Mouse (Mus musculus) retina, postnatal 7 days (tissue): ENCODE results near the gene Erg.

ENCODE experiments used
- DNase-seq: peaks from one replicate; pipeline ENCODE4 v3.0.0-alpha.2; 2012; ENCODE audit warnings: low read depth, low spot score

Erg gene

DNA sequence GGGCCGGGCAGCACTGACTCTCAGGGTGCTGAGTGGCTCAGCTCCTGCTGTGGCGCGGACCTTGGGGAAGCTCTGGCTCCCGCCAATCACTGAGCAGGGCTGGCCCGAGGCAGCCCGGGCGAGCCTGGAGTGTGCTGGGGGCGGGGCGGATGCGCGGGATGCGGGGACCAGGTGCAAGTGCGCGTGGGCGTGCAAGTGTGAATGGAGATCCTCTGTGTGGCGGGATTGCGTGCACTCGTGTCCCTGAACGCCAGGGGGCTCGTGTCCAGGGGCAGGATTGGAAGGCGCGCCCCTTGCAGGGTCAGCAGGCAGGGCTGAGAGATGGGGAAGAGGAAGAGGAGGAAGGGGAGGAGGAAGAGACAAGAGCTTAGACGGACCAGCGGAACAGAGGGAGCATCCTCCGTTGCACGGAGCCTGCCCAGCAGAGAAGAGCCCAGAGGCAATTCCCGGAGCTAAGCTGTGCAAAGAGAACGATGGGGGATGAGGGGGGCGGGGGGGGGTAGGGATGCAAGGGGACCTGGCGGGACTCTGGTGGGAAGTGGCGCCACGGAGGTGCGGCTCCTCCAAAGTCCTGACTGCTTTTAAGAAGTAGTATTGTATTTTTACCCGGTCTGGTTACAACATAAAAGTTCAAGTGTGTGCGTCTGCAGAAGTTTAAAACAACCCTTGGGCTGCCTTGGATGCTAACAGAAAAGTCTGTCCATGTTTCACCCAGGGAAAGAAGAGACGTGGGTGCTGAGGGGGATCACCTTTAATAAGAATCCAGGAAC lies 667 bp downstream of the Erg start:
- peak; percentile 11 for DNase-seq

DNA sequence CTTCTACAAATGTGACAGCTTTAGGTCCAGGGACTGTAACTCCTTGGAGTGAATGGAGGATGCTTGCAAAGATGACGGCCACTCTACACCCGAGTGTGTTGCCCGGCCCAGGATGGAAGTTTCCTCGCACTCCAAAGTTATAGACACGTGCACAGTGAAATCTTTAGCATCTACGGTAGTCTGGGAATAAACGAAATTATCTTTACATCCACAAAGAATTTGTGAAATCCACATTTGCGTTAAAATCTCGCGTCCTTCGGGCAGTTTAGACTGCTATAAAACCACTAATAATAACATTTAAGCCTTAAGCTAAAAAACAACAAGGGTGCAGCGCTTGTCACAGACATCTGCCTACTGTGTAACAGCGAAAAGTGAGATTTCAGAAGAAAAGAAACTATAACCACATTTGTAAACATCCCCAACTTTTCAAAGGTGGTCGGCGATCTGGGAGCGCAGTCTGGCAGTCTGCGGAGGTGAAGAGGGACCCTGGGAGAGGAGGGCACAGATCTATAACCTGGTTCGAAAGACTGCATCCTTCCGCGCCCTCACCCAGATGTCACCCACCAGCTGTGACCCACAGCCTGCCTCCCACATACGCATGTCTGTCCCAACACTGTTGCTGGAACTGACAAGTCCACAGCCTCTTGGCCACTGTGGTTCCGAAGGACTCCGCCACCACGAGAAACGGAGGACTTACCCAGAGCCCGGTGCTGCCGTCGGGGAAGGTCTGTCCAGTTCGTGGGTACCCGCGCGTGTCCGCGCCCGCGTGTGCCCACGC lies 1.5 kb downstream of the Erg start:
- DNase-seq = no peak

DNA sequence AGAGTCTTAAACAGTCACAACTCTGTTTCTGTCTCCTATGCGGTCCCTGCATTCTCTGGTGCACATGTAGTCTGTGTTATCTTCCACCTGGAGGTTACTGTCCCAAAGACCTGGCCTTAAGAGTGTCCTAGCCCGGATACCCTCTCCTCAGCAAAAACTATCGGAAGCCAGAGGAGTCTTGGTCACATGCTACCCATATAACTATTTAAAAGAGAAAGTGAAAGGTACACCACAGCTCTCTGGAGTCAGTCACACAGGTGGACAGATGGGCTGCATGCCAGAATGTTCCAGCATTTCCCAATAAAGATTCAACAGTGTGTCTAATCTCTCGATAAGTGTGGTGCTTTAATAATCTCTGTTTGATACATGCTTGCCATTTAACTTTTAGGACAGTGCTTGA lies 7.1 kb downstream of the Erg start:
- no peak for DNase-seq

DNA sequence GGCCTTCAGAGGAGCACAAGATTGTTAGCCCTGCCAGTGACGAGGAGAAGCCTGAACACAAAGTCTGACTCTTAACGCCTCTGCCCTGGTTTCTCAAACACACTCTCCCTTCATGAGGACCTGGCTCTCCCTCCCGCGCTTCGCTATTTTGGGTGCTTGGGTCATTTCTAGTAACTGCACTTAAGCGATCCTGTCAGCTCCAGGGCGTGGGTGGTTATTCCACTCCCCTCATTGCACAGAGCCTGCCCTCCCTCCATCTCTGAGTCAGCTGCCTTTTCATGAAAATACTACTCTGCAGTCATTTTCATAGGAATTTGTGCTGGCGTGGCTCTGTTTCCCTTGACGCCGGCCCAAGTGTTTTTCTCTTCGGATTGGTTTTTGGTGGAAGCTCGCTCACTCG lies 13.2 kb downstream of the Erg start:
- DNase-seq = no peak

DNA sequence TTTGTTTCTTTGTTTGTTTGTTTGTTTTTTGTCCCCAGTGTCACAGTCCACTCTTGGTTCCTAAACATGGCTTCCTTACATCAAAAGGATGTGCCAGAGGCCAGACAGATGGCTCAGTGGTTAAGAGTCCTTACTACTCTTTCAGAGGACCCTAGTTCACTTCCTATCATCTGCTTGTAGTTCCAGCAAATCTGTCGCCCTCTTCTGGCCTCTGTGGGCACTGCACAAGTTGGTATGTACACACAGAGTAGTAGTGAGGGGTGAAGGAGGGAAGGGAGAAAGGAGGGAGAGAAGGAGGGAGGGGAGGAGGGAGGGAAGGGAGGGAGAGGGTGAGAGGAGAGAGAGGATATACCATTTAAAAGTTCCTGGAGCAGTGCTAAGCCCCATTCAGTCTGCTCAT lies 15.8 kb downstream of the Erg start:
- no peak for DNase-seq

DNA sequence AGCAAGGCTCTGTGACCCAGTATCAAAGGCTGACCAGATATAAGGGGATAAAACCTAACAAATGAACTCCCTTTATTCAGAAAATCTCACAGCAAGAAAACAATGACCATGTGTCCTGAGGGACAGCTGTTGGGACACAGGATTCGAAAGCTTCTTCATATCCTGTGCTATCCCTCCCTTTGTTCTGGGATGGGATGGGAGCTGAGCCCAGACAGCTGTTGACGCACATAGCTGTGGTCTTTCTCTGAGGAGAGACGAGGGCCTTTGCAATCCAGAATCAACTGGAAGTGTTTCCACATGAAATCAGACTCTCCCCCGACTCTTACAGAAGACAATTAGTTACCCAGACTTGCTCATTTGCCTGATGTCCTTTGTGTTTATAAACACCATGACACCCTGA lies 29.6 kb downstream of the Erg start:
- no peak for DNase-seq

DNA sequence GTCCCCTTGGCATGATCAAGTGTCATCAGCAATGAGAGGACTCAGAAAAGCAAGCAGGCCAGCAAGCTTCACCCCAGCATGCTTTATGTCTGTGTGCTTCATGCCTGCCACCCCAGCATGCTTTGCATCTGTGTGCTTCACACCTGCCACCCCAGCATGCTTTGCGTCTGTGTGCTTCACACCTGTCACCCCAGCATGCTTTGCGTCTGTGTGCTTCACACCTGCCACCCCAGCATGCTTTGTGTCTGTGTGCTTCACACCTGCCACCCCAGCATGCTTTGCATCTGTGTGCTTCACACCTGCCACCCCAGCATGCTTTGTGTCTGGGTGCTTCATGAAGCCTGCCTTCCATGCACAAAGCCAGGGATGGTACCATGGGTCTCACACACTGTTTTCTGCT lies 33.3 kb downstream of the Erg start:
- DNase-seq = no peak

DNA sequence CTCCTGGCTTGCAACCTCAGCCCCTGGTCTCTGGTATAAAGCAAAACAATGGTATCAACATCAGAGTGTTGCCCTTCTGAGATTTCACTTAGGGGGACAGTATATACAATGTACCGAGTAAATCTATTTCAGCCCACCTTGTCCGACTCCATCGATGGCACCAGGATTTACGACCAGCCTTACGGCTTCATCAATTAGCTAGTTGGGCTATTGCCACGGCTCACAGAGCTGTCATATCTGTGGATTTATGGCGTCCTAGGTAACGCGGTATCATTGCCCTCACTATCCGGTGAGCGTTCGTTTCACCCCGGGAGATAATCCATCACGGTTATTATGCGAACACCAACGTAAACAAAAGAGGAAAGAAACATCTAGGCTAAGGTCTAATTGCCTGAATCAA lies 33.9 kb downstream of the Erg start:
- no peak for DNase-seq

DNA sequence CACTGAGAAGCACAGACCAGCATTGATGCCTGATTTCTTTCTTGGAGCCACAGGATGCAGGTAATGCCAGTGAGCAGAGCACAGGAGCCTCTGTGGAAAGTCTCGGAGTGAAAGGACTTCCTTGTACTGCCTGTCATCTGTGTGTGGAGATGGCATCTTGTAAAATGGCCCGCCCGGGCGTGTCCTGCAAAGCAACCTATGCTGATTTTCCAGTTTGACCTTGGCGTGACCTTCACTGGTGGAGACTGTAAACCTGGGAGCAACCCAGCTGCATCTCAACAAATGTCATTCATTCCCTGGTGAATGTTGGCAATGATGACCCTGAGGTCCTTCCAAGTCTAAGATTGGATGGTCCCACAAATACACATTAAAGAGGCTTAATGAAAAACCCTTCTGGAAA lies 35.9 kb downstream of the Erg start:
- DNase-seq = no peak

DNA sequence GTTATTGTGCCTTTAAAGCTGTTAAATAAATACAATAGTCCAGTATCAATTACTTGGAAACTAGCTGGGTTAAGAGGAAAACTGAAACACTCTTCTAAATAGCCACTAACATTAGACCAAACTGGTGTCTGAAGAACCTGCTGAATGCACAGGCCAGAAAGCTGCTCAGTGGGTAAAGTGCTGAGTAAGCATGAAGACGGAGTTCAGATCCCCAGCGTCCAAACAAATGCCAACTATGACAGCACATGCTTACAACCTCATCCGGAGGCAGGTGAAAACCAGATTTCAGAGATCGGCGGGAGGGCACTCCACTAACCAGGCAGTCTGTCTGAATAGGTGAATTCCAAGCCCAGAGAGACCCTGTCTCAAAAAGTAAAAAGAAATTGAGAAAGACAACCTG lies 41.6 kb downstream of the Erg start:
- no peak for DNase-seq

DNA sequence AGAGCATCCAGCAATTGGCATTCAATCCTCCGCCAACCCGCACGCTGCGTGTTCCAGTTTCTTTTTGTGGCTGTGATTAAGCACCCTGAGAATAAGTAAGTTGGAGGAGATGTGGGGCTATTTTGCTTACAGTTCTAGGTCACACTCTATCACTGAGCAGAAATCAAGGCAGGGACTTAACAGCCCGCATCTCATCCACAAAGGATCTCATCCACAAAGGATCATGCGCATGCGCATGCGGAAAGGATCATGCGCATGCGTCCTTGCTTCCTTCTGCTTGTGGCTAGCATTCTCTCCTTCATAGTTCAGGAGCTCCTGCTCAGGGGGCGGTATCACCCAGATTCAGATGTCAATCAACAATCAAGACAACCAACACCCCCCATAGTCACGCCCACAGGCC lies 42.9 kb downstream of the Erg start:
- no peak for DNase-seq

DNA sequence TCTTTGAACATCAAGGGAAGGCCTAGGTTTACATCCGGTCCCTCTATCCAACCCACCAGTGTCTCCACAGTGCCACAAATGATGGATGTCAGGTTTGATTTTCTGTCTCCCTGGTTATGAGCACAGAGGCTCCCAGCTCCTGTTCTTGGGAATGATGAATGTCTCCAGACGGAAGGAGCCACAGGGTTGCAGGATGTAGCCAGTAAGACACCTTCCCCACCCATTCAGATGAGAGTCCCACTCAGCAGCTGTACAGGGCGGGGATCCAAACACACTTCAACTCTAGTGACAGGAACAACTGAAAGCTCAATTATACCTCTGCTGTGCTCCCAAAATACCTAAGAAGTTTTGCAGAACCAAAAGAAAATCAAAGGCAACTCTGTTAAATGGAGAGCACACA lies 51.2 kb downstream of the Erg start:
- DNase-seq = no peak

DNA sequence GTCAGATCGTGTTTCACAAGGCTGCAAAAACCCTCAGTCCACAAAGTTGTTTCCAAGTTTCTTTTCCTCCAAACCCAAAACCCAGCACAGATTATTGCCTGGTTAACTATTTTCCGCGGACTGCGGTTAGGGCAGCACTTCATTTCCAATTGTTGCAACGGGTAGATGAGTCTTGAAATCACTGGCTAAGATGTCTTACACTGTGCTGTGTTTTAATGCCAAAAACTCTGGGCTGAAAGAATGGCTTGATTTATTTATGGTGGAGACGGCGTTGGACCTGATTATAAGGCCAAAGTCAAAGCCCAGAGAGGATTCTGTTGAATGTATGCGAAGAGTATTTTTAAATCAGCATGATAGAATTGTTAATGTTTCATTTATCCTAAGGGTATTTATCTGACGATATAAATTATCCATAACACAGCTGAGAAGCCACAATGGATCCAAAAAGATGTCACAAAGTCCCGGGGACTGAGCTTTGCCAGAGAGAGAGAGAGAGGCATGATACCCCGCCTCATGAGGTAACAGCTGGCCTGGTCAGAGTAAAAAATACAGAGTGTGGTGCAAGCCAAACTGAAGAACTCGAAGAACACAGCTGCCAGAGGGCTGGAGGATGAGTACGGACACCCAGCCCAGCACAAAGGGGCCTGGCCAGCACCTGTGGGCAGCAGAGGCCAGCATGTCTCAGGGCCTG lies 53.9 kb downstream of the Erg start:
- no peak for DNase-seq

DNA sequence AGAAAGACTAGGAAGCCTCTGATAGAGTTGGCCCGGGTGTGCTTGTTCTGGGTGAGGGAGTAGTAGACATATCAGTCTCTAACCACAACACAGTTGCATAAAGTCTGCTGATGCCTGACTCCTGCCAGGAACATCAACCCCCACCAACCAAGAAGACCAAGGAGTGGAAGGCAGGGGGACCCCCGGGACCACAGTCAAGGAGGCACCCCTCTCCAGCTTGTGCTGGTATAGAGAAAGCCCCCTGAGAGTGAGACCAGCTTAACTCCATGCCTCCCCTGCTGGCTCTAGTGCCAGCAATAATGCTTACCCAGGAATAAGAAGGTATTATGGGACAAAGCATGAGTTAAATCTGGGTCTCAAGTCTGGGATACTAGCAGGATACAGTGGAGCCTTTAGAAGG lies 58.8 kb downstream of the Erg start:
- DNase-seq = no peak

DNA sequence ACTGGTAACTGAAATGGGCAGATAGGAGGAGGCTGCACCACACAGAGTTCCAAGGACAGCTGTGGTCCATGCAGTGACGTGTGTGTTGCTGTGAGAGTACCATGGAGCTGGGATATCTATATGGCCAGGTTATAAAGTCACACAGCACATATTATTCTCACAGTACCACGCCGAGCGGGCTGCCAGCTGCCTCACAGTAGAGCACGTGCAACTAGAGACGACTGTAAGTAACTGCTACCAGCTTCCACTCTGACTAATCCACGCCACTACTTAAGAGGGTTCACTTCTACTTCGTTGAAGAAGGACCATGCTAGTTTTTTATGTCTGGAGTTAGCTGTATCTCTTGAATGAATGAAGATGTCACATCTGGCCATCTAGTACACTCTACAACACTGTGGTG lies 66.9 kb downstream of the Erg start:
- DNase-seq = no peak

DNA sequence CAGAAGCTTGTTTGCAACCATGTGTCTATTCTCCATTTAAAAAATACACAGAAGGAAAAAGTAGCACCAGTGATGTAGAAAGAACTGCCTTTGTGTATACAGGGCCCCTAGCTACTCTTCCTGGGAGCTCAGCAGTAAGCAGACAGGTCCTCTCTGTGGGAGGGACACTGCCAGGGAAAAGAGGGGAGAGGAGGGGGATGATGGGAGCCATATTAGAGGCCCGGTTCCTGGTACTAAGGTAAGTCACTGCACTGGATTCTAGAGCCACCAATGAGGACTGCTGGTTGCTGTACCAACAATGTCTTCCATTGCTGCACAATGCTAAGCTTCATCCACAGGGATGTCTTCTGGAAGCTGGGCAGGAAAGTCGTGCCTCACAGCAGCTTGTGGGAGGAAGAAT lies 80.3 kb downstream of the Erg start:
- DNase-seq = no peak

DNA sequence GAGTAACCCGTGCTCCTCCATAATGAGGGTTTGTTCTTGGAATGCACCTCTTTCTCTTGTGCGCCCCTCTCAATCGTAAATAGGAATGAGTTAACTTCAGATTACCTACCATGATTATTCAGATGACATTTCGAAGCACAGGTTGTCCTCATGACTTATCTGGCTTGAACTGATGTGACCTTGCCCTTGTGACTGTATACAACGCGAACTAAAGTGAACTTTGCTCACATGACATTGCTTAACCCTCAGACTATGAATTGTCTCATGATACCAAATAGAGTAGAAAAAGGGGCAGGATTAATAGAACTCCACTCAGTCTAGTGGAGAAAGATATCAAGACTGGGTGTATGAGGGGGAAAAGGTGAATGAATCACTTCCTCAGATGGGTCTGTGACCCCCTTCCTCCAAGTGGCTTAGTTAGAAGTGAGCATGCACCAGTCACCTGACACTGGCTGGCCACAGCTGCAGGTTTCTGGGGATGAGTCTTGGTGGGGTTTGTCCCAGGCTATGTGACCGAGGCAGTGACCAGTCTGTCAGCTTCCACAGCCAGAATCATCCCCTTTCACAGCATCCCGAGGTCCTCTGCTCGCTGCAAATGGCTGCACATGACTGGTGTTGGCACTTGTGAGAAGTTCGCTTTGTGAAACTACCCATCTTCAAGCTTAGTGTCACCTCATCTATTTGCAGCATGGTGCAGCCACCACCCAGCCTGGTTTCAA lies 89.7 kb downstream of the Erg start:
- DNase-seq = no peak

DNA sequence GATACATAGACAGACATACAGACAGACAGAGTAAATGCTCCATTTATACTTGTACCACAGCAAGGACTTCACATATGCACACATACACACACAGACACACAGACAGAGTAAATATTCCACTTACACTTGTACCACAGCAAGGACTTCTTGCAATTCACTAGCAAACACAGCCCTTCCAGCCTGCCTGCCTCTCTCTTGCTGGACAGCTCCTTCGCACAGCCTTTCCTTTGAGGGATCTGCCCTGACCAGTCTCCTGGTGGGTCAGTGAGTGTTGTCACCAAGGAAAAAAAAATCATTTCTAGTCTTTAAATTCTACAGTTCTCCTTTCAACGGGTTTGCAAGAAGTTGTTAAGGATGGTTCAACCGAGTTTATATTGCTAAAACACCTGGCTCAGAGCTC lies 92.3 kb downstream of the Erg start:
- DNase-seq = no peak

DNA sequence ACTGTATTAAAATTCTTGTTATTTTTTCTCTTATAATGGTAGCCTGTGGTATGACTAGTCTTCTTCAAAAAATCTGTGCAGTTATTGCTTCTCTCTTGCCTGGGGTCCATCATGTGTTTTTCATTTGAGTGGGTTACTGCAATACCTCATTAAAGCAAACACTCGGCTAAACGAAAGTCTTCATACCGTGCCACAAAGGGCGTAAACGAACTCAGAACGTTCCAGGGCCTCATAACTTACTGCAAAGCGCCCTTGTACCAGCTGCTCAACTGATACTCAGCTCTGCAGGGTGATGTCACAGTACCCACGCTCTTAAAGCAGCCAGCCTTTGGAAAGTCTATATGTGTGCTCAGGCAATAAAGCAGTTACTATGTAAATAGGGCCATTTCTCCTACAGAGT lies 93.1 kb downstream of the Erg start:
- no peak for DNase-seq

DNA sequence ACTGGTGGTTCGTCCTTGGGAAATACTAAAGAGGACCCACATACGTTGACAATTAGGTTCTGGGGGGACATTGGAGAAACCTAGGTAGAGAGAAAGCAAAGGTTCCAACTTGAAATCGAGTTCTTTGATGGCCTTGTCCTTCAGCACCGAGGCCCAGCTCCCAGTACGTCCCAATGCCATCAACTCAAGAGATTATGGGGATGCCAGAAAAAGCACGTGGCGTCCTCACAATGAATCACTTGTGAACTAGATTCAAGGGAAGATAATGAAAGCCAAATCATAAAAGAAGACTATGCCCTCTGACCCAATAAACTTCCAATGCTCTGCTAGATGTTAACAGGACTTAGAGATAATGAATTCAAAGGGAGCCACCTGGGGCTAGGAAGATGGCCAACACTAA lies 94.2 kb downstream of the Erg start:
- no peak for DNase-seq

DNA sequence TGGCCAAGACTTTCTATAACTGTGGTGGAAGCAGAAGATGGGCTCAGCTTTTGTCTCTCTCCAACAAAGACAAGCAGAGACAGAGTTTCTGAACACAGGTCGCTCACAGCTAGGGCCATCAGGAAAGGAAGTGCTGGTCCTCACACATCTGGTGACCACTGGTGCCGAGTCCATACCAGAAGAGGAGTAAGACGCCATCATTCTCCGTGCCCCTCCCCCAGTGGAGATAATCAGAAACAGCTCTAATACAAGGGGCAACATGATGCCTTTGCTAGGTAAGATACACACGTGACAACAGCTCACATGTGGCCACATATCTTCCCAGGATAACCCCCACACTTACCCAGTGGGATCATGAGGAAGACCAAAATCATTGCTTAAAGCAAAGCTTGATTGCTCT lies 96.0 kb downstream of the Erg start:
- no peak for DNase-seq
